Mouse (Mus musculus): Measurements from ENCODE around the gene Ppm1f. TPM values are rescaled to one million over a fixed set of nuclear protein-coding genes. Genes with fewer than 3 reads are reported as not detected.

Ppm1f gene
- total and polyA plus RNA-seq, 2 experiments = 11.2 to 12.2 TPM

DNA sequence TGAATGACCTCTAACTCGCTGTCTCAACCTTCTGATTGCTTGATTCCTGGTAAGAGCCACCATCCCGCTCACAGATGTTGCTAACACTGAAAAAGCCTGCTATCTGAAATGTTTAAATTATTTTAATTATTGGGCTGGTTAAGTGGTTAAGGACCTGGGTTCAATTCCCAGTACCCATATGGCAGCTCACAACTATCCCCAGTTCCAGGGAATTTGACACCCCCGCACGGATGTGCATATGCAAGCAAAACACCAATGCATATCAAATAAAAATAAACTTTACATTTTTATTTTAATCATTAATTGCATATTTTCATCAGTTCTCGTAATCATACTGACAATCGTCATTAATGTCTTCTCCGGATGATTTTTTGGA lies 26.0 kb upstream of the Ppm1f start:
- peaks cover 3% of the 10 kb centered on the region; the same call in 1 of the 2 replicates for H3K79me2 ChIP-seq (ENCODE audit: control insufficient read depth, insufficient read depth, low read length)
- peaks cover 4% of the 10 kb centered on the region; the same call in 1 of the 2 replicates for H3K36me3 ChIP-seq (ENCODE audit: control insufficient read depth, insufficient read depth, low read length)
- H3K9ac ChIP-seq (ENCODE audit: low read depth, low read length) = no peak overlapping the region
- no peak for TF ChIP-seq CTCF (IDR thresholded peaks at IDR 0.05; ENCODE audit: low read depth, low read length)
- TF ChIP-seq POLR2A (IDR thresholded peaks at IDR 0.05; ENCODE audit: extremely low read depth, insufficient read depth, low read length) = no peak
- peak overlapping the region; percentile 91; the same call in 1 of the 2 replicates for H3K4me3 ChIP-seq (ENCODE audit: insufficient read depth, low read depth, low read length)
- H3K27ac ChIP-seq (replicated peaks; ENCODE audit: insufficient read depth, low read depth, low read length) = no peak overlapping the region
- no peaks in the 10 kb centered on the region for H3K27me3 ChIP-seq (ENCODE audit: control insufficient read depth, insufficient read depth, low read length)
- DNase-seq (ENCODE audit: extremely low read depth, low read depth, low spot score) = no peak
- no peaks in the 10 kb centered on the region for H3K4me1 ChIP-seq (ENCODE audit: control insufficient read depth, insufficient read depth, low read length)
- 36% methylated on average over 7 of the region's 7 CpGs for WGBS

DNA sequence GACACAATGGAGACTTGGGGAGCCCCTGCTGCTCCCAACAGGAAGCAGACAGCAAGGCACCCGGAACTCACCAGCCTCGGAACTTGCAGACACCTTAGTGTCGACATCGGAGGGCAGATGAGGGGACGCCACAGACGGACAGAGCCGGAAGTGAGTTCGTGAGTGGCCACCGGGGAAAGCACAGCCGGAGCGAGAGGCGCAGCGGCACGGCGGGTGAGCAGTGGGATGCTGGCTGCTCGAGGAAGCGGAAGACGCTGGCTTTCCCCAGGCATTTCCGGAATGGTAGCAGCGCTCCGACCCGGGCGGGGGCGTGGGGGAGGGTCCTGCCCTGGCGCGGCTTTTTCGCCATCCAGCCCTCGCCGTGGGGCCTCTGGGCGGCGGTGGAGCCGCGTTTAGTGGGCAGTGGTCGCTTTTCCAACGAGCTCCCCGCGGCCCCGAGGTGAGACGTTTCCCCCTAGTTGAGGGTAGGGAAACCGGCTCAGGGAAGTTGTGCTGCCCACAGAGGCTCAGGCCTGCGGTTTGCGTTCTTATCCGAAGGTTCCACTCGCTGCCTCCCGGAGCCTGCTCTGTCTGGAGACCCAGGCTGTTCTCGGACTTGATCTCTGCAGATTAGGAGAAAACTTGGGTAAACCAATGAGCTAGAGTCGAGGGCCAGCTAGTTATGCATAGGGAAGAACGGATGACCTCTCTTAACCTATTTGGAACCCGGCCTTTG lies 25.5 kb upstream of the Ppm1f start, which contains the start of the genes Top3b and Vpreb1:
TSS of gene Top3b (plus strand) at position 120 of the 715 bp plus-strand sequence.
TSS of gene Vpreb1 (minus strand) at position 227 of the 715 bp plus-strand sequence.
- peak within 1 kb of the TSS; percentile 91 for H3K9ac ChIP-seq (ENCODE audit: low read depth, low read length)
- TF ChIP-seq POLR2A (IDR thresholded peaks at IDR 0.05; ENCODE audit: extremely low read depth, insufficient read depth, low read length) = peak; percentile 62
- TF ChIP-seq CTCF (IDR thresholded peaks at IDR 0.05; ENCODE audit: low read depth, low read length) = peak; percentile 30; the same call in 1 of the 2 replicates
- no peaks in the 10 kb centered on the region for H3K27me3 ChIP-seq (ENCODE audit: control insufficient read depth, insufficient read depth, low read length)
- H3K79me2 ChIP-seq (ENCODE audit: control insufficient read depth, insufficient read depth, low read length) = peaks cover 3% of the 10 kb centered on the region; the same call in 1 of the 2 replicates
- DNase-seq (ENCODE audit: extremely low read depth, low read depth, low spot score) = peak; percentile 87
- no peaks in the 10 kb centered on the region for H3K4me1 ChIP-seq (ENCODE audit: control insufficient read depth, insufficient read depth, low read length)
- under 1% methylated on average over 49 of the region's 49 CpGs for WGBS
- peak within 1 kb of the TSS; percentile 91 for H3K4me3 ChIP-seq (ENCODE audit: insufficient read depth, low read depth, low read length)
- H3K36me3 ChIP-seq (ENCODE audit: control insufficient read depth, insufficient read depth, low read length) = peaks cover 6% of the 10 kb centered on the region; the same call in 1 of the 2 replicates
- H3K27ac ChIP-seq (replicated peaks; ENCODE audit: insufficient read depth, low read depth, low read length) = peak within 1 kb of the TSS; percentile 78

DNA sequence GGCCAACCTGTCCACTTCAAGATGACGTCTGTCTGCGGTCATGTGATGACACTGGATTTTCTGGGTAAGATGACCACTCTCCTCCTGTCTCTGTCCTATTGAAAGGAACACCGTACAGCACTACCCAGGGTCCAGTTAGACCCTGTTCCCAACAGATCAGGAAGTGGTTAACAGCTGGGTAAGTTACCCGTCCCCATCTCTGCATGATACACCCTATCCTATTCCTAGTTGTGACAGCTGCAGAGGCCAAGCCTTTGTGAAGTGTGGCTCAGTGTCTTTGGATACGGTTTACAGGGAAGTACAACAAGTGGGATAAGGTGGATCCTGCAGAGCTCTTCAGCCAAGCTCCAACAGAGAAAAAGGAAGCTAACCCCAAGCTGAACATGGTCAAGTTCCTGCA lies 17.2 kb upstream of the Ppm1f start:
- WGBS = 96% methylated on average over 5 of the region's 5 CpGs
- Histone ChIP-seq H3K79me2 (ENCODE audit: control insufficient read depth, insufficient read depth, low read length) (peaks cover 2% of the 10 kb centered on the region; the same call in 1 of the 2 replicates), H3K27me3 (ENCODE audit: control insufficient read depth, insufficient read depth, low read length) (no peaks in the 10 kb centered on the region), H3K36me3 (ENCODE audit: control insufficient read depth, insufficient read depth, low read length) (peaks cover 59% of the 10 kb centered on the region), H3K4me3 (ENCODE audit: insufficient read depth, low read depth, low read length) (no peak overlapping the region), H3K4me1 (ENCODE audit: control insufficient read depth, insufficient read depth, low read length) (no peaks in the 10 kb centered on the region), H3K27ac (replicated peaks; ENCODE audit: insufficient read depth, low read depth, low read length) (no peak overlapping the region), H3K9ac (ENCODE audit: low read depth, low read length) (no peak overlapping the region)
- no peak for DNase-seq (ENCODE audit: extremely low read depth, low read depth, low spot score)
- TF ChIP-seq CTCF (IDR thresholded peaks at IDR 0.05; ENCODE audit: low read depth, low read length) (no peak), POLR2A (IDR thresholded peaks at IDR 0.05; ENCODE audit: extremely low read depth, insufficient read depth, low read length) (no peak)

DNA sequence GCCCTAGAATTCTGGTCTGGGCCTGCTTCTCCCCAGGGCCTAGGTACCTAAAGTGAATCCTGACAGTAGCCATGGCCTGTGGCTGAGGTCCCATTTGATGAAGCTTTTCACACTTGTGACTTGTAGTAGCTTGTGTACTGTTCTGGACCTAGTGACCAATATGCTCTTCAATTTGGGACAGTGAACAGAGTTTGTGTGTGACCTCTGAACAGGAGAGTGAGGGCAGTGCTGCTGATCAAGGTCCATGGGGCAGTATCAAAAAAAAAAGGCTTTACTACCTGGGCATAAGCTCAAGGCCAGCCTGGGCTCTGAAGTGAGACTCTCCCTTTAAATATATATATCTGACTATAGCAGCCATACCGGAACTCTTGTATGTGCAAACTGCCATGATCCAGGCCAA lies 7.9 kb upstream of the Ppm1f start:
- no peaks in the 10 kb centered on the region for H3K27me3 ChIP-seq (ENCODE audit: control insufficient read depth, insufficient read depth, low read length)
- WGBS = 25% methylated on average over 1 of the region's 1 CpGs
- peak overlapping the region; percentile 75 for H3K27ac ChIP-seq (replicated peaks; ENCODE audit: insufficient read depth, low read depth, low read length)
- H3K36me3 ChIP-seq (ENCODE audit: control insufficient read depth, insufficient read depth, low read length) = peaks cover 47% of the 10 kb centered on the region
- peak; percentile 94 for DNase-seq (ENCODE audit: extremely low read depth, low read depth, low spot score)
- no peak overlapping the region for H3K9ac ChIP-seq (ENCODE audit: low read depth, low read length)
- peaks cover 30% of the 10 kb centered on the region for H3K4me1 ChIP-seq (ENCODE audit: control insufficient read depth, insufficient read depth, low read length)
- H3K79me2 ChIP-seq (ENCODE audit: control insufficient read depth, insufficient read depth, low read length) = no peaks in the 10 kb centered on the region
- no peak for TF ChIP-seq POLR2A (IDR thresholded peaks at IDR 0.05; ENCODE audit: extremely low read depth, insufficient read depth, low read length)
- no peak for TF ChIP-seq CTCF (IDR thresholded peaks at IDR 0.05; ENCODE audit: low read depth, low read length)
- no peak overlapping the region for H3K4me3 ChIP-seq (ENCODE audit: insufficient read depth, low read depth, low read length)

DNA sequence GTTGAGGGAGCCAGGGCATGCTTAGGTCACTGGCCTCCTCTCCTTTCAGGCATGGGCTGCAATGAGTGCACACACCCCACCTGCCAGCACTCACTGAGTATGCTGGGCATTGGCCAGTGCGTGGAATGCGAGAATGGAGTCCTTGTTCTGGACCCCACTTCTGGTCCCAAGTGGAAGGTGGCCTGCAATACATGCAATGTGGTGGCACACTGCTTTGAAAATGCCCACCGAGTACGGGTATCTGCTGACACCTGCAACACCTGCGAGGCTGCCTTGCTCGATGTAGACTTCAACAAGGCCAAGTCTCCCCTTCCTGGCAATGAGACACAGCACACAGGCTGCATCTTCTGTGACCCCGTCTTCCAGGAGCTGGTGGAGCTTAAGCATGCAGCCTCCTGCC lies 3.9 kb upstream of the Ppm1f start:
- H3K36me3 ChIP-seq (ENCODE audit: control insufficient read depth, insufficient read depth, low read length) = peaks cover 32% of the 10 kb centered on the region
- peaks cover 6% of the 10 kb centered on the region; the same call in 1 of the 2 replicates for H3K79me2 ChIP-seq (ENCODE audit: control insufficient read depth, insufficient read depth, low read length)
- no peak overlapping the region for H3K27ac ChIP-seq (replicated peaks; ENCODE audit: insufficient read depth, low read depth, low read length)
- no peak for TF ChIP-seq POLR2A (IDR thresholded peaks at IDR 0.05; ENCODE audit: extremely low read depth, insufficient read depth, low read length)
- TF ChIP-seq CTCF (IDR thresholded peaks at IDR 0.05; ENCODE audit: low read depth, low read length) = no peak
- DNase-seq (ENCODE audit: extremely low read depth, low read depth, low spot score) = no peak
- no peaks in the 10 kb centered on the region for H3K27me3 ChIP-seq (ENCODE audit: control insufficient read depth, insufficient read depth, low read length)
- no peak overlapping the region for H3K4me3 ChIP-seq (ENCODE audit: insufficient read depth, low read depth, low read length)
- 96% methylated on average over 7 of the region's 7 CpGs for WGBS
- H3K4me1 ChIP-seq (ENCODE audit: control insufficient read depth, insufficient read depth, low read length) = peaks cover 15% of the 10 kb centered on the region
- no peak overlapping the region for H3K9ac ChIP-seq (ENCODE audit: low read depth, low read length)

DNA sequence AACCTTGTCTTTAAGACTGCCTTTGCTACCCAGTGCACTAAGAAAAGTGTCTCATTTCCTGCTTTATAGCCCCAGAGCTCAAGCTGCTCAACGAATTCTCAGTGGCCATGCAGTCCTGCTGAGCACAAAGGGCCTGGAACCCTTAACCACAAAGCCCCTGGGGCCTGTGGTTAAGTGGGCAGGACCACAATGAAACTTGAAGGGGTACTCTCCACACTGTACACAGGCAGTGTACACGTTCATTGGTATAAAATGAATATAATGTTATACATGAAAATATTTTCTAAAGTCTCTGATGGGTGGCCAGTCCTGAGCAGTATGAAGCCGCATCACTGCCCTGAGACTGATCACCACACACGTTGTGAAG lies 271 bp upstream of the Ppm1f start:
- no peaks in the 10 kb centered on the region for H3K27me3 ChIP-seq (ENCODE audit: control insufficient read depth, insufficient read depth, low read length)
- no peak overlapping the region for H3K4me3 ChIP-seq (ENCODE audit: insufficient read depth, low read depth, low read length)
- peaks cover 10% of the 10 kb centered on the region; the same call in 1 of the 2 replicates for H3K79me2 ChIP-seq (ENCODE audit: control insufficient read depth, insufficient read depth, low read length)
- peaks cover 14% of the 10 kb centered on the region for H3K36me3 ChIP-seq (ENCODE audit: control insufficient read depth, insufficient read depth, low read length)
- TF ChIP-seq POLR2A (IDR thresholded peaks at IDR 0.05; ENCODE audit: extremely low read depth, insufficient read depth, low read length) (no peak), CTCF (IDR thresholded peaks at IDR 0.05; ENCODE audit: low read depth, low read length) (no peak)
- H3K9ac ChIP-seq (ENCODE audit: low read depth, low read length) = no peak overlapping the region
- H3K4me1 ChIP-seq (ENCODE audit: control insufficient read depth, insufficient read depth, low read length) = peaks cover 5% of the 10 kb centered on the region
- no peak for DNase-seq (ENCODE audit: extremely low read depth, low read depth, low spot score)
- WGBS = 29% methylated on average over 4 of the region's 4 CpGs
- no peak overlapping the region for H3K27ac ChIP-seq (replicated peaks; ENCODE audit: insufficient read depth, low read depth, low read length)
